Mouse (Mus musculus): ENCODE results near the gene Fgf3. TPM values are rescaled to one million over a fixed set of nuclear protein-coding genes. Genes with fewer than 3 reads are reported as not detected.

Fgf3 gene
- polyA plus RNA-seq, 1 experiment from 2014 or later: 0.46 TPM

DNA sequence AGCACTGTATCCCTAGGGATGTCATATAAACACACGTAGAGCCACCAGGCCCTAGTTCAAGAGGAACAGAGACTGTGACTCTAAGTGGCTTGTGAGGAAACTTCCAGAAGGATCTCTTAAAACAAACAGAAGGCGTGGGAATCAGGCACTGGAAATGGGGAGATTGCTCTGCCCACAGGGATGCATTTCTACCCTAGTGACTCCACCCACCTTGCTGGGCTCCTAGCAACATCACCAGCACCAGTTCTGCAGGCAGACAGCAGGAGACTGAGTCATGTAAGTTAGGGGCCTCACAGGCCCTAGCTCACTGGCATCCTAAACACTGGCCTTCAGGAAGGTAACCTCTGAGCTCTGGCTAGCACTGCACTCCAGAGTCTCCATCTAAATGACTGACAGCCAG, 54.0 kb downstream of the Fgf3 start:
- Histone ChIP-seq H3K9me3 (replicated peaks) (no peaks in the 10 kb centered on the region), H3K4me3 (no peak overlapping the region), H3K4me1 (peaks cover 31% of the 10 kb centered on the region), H3K36me3 (no peaks in the 10 kb centered on the region), H3K27ac (no peak overlapping the region), H3K27me3 (ENCODE audit: low read depth, poor library complexity, severe bottlenecking) (peaks cover 83% of the 10 kb centered on the region)
- 73% methylated on average over 2 of the region's 2 CpGs for WGBS
- no peak for DNase-seq (ENCODE audit: low spot score)

GRCm38 (mm10) chr7:144892322-144892721, 54.4 kb downstream of the Fgf3 start:
- Histone ChIP-seq H3K27ac (no peak overlapping the region), H3K4me1 (peaks cover 35% of the 10 kb centered on the region), H3K27me3 (ENCODE audit: low read depth, poor library complexity, severe bottlenecking) (peaks cover 83% of the 10 kb centered on the region), H3K4me3 (no peak overlapping the region), H3K9me3 (replicated peaks) (no peaks in the 10 kb centered on the region), H3K36me3 (no peaks in the 10 kb centered on the region)
- no peak for DNase-seq (ENCODE audit: low spot score)
- 56% methylated on average over 6 of the region's 6 CpGs for WGBS

Other genes with a start within 250 kb of the Fgf3 start
- 3.1 and 6.0 TPM in 2 replicates for gene Ano1, start 86.1 kb upstream of the Fgf3 start, polyA plus RNA-seq (2016; fragmentation: Nextera tagmentation; extraction: Ambion mirVana)
- 1.5 and 3.2 TPM in 2 replicates for gene Fgf4, start 9.3 kb downstream of the Fgf3 start, polyA plus RNA-seq (2016; fragmentation: Nextera tagmentation; extraction: Ambion mirVana)
- 0.35 and 0.70 TPM in 2 replicates for gene Fgf15, start 58.4 kb downstream of the Fgf3 start, polyA plus RNA-seq (2016; fragmentation: Nextera tagmentation; extraction: Ambion mirVana)
- gene LTO1, start 77.0 kb downstream of the Fgf3 start, polyA plus RNA-seq (2016; fragmentation: Nextera tagmentation; extraction: Ambion mirVana): 23.4 and 27.2 TPM in 2 replicates
- 152 and 160 TPM in 2 replicates for gene Ccnd1, start 101.8 kb downstream of the Fgf3 start, polyA plus RNA-seq (2016; fragmentation: Nextera tagmentation; extraction: Ambion mirVana)

Data from limb, embryonic 10.5 days (tissue).